ENCODE assay signal across 21 mouse cellular contexts in genomic region chr3:17596365-17596764, GRCm38 (mm10).
DNase-seq lines count a peak whose midpoint lies in the region; ATAC-seq lines count a peak whose summit lies in the region.
"Had no signal": no experiment of that assay in that cellular context is flagged by ENCODE, and none has a peak within 500 bp of the region (broad histone marks: within the 10 kb centered on the region; RNA-seq: fewer than 3 reads in every experiment).

No protein-coding gene starts in this region.

- no peaks in the 10 kb centered on the region for H3K36me3 ChIP-seq in heart, embryonic 10.5 days
- H3K36me3 ChIP-seq in heart, embryonic 11.5 days (ENCODE audit: control insufficient read depth, insufficient read depth, low read length): no peaks in the 10 kb centered on the region
- no peaks in the 10 kb centered on the region for H3K36me3 ChIP-seq in midbrain, embryonic 10.5 days
- no peaks in the 10 kb centered on the region for H3K36me3 ChIP-seq in midbrain, embryonic 13.5 days
- no peaks in the 10 kb centered on the region for H3K36me3 ChIP-seq in midbrain, embryonic 11.5 days (ENCODE audit: control insufficient read depth, insufficient read depth, low read length)
- H3K36me3 ChIP-seq in midbrain, embryonic 14.5 days (ENCODE audit: control insufficient read depth, insufficient read depth, low read length): no peaks in the 10 kb centered on the region
- H3K36me3 ChIP-seq: G1E had no signal

- DNase-seq in heart, embryonic 10.5 days (ENCODE audit: low spot score): peak; percentile 68
- DNase-seq in midbrain, embryonic 10.5 days (ENCODE audit: low spot score): no peak
- DNase-seq in midbrain, embryonic 11.5 days (ENCODE audit: low spot score, missing footprints): peak; percentile 53
- DNase-seq in midbrain, embryonic 14.5 days: no peak
- DNase-seq: adrenal gland, adult 2 months; adrenal gland, adult 8-10 months; adrenal gland, postnatal 10 days; adrenal gland, postnatal 14 days; adrenal gland, postnatal 25 days; adrenal gland, postnatal 36 days; B cell, adult 2 months; cerebellum, adult 11 months; cerebellum, adult 11-12 months; cerebellum, adult 18-20 months had no signal

- H3K9ac ChIP-seq in heart, embryonic 11.5 days (ENCODE audit: low read depth, low read length): no peak overlapping the region
- H3K9ac ChIP-seq in midbrain, embryonic 13.5 days (replicated peaks): no peak overlapping the region
- H3K9ac ChIP-seq in midbrain, embryonic 11.5 days (ENCODE audit: low read length): no peak overlapping the region
- no peak overlapping the region for H3K9ac ChIP-seq in midbrain, embryonic 14.5 days (replicated peaks; ENCODE audit: low read length)

- no peak overlapping the region for H3K27ac ChIP-seq in heart, embryonic 10.5 days
- H3K27ac ChIP-seq in heart, embryonic 11.5 days (ENCODE audit: low read depth, low read length): no peak overlapping the region
- H3K27ac ChIP-seq in midbrain, embryonic 10.5 days (replicated peaks): peak overlapping the region; percentile 57; the same call in 1 of the 2 replicates
- no peak overlapping the region for H3K27ac ChIP-seq in midbrain, embryonic 13.5 days
- H3K27ac ChIP-seq in midbrain, embryonic 11.5 days (ENCODE audit: low read depth, low read length): no peak overlapping the region
- H3K27ac ChIP-seq in midbrain, embryonic 14.5 days (replicated peaks; ENCODE audit: low read depth, low read length): no peak overlapping the region

- H3K27me3 ChIP-seq in heart, embryonic 10.5 days (ENCODE audit: insufficient read depth, poor library complexity, severe bottlenecking): no peaks in the 10 kb centered on the region
- H3K27me3 ChIP-seq in heart, embryonic 11.5 days (ENCODE audit: control insufficient read depth, insufficient read depth, low read length): no peaks in the 10 kb centered on the region
- H3K27me3 ChIP-seq in midbrain, embryonic 10.5 days (ENCODE audit: low read depth, poor library complexity, severe bottlenecking): no peaks in the 10 kb centered on the region
- H3K27me3 ChIP-seq in midbrain, embryonic 13.5 days: no peaks in the 10 kb centered on the region
- no peaks in the 10 kb centered on the region for H3K27me3 ChIP-seq in midbrain, embryonic 11.5 days (ENCODE audit: control insufficient read depth, insufficient read depth, low read length)
- H3K27me3 ChIP-seq in midbrain, embryonic 14.5 days (ENCODE audit: control insufficient read depth, insufficient read depth, low read length): no peaks in the 10 kb centered on the region
- H3K27me3 ChIP-seq: CH12.LX, Patski had no signal

- H3K9me3 ChIP-seq in heart, embryonic 10.5 days: no peaks in the 10 kb centered on the region
- H3K9me3 ChIP-seq in heart, embryonic 11.5 days (replicated peaks; ENCODE audit: control insufficient read depth, low read length): no peaks in the 10 kb centered on the region
- H3K9me3 ChIP-seq in midbrain, embryonic 10.5 days (replicated peaks): no peaks in the 10 kb centered on the region
- no peaks in the 10 kb centered on the region for H3K9me3 ChIP-seq in midbrain, embryonic 13.5 days
- no peaks in the 10 kb centered on the region for H3K9me3 ChIP-seq in midbrain, embryonic 11.5 days (ENCODE audit: control insufficient read depth, low read length)
- H3K9me3 ChIP-seq in midbrain, embryonic 14.5 days (ENCODE audit: control insufficient read depth, low read length): no peaks in the 10 kb centered on the region
- H3K9me3 ChIP-seq: G1E had no signal

- ATAC-seq in heart, embryonic 11.5 days (replicated peaks; ENCODE audit: insufficient number of reproducible peaks, low FRiP score, low TSS enrichment): no peak
- no peak for ATAC-seq in midbrain, embryonic 13.5 days
- no peak for ATAC-seq in midbrain, embryonic 11.5 days (ENCODE audit: low FRiP score)
- ATAC-seq in midbrain, embryonic 14.5 days (ENCODE audit: low FRiP score, low TSS enrichment): no peak
- ATAC-seq: activated CD4-positive, CD25-positive, alpha-beta regulatory T cell, adult 4 months; CD4-positive, CD25-positive, alpha-beta regulatory T cell, adult 4 months; Patski had no signal

- H3K4me3 ChIP-seq in heart, embryonic 10.5 days: no peak overlapping the region
- no peak overlapping the region for H3K4me3 ChIP-seq in heart, embryonic 11.5 days (ENCODE audit: low read depth, low read length)
- no peak overlapping the region for H3K4me3 ChIP-seq in midbrain, embryonic 10.5 days
- no peak overlapping the region for H3K4me3 ChIP-seq in midbrain, embryonic 13.5 days (replicated peaks)
- H3K4me3 ChIP-seq in midbrain, embryonic 11.5 days (ENCODE audit: low read depth, low read length): no peak overlapping the region
- H3K4me3 ChIP-seq in midbrain, embryonic 14.5 days (replicated peaks; ENCODE audit: low read depth, low read length): no peak overlapping the region

- no peak overlapping the region for H3K4me2 ChIP-seq in heart, embryonic 11.5 days
- no peak overlapping the region for H3K4me2 ChIP-seq in midbrain, embryonic 13.5 days (replicated peaks)
- H3K4me2 ChIP-seq in midbrain, embryonic 11.5 days: no peak overlapping the region
- H3K4me2 ChIP-seq in midbrain, embryonic 14.5 days (ENCODE audit: low read length): no peak overlapping the region

- WGBS in heart, embryonic 10.5 days: 55% methylated on average over 2 of the region's 2 CpGs
- WGBS in heart, embryonic 11.5 days (ENCODE audit: insufficient replicate concordance): 53% methylated on average over 2 of the region's 2 CpGs
- WGBS in midbrain, embryonic 10.5 days: 77% methylated on average over 2 of the region's 2 CpGs
- WGBS in midbrain, embryonic 13.5 days: 82% methylated on average over 2 of the region's 2 CpGs
- WGBS in midbrain, embryonic 11.5 days: 66% methylated on average over 2 of the region's 2 CpGs
- 74% methylated on average over 2 of the region's 2 CpGs for WGBS in midbrain, embryonic 14.5 days

- no peaks in the 10 kb centered on the region for H3K4me1 ChIP-seq in heart, embryonic 10.5 days
- H3K4me1 ChIP-seq in heart, embryonic 11.5 days (ENCODE audit: control insufficient read depth, insufficient read depth, low read length): no peaks in the 10 kb centered on the region
- peaks cover 4% of the 10 kb centered on the region; the same call in 1 of the 2 replicates for H3K4me1 ChIP-seq in midbrain, embryonic 10.5 days
- peaks cover 4% of the 10 kb centered on the region; the same call in 1 of the 2 replicates for H3K4me1 ChIP-seq in midbrain, embryonic 13.5 days (replicated peaks)
- no peaks in the 10 kb centered on the region for H3K4me1 ChIP-seq in midbrain, embryonic 11.5 days (ENCODE audit: control insufficient read depth, insufficient read depth, low read length)
- no peaks in the 10 kb centered on the region for H3K4me1 ChIP-seq in midbrain, embryonic 14.5 days (ENCODE audit: control insufficient read depth, insufficient read depth, low read length)

Comparison
In these comparisons a context has a peak if more than half of its experiments do, and no peak if none do; other contexts are left out.
1. DNase-seq: peak in heart, embryonic 10.5 days (single experiment) and midbrain, embryonic 11.5 days (single experiment); none in midbrain, embryonic 10.5 days (single experiment) and midbrain, embryonic 14.5 days (single experiment).